Mouse (Mus musculus) yolk sac, embryonic 10.5 days (tissue): Measurements from ENCODE around the gene Dnah2.

Experiments used
- DNase-seq: peaks from one replicate; pipeline ENCODE4 v3.0.0-alpha.2; 2017; ENCODE audit warnings: low spot score

Gene Dnah2

DNA sequence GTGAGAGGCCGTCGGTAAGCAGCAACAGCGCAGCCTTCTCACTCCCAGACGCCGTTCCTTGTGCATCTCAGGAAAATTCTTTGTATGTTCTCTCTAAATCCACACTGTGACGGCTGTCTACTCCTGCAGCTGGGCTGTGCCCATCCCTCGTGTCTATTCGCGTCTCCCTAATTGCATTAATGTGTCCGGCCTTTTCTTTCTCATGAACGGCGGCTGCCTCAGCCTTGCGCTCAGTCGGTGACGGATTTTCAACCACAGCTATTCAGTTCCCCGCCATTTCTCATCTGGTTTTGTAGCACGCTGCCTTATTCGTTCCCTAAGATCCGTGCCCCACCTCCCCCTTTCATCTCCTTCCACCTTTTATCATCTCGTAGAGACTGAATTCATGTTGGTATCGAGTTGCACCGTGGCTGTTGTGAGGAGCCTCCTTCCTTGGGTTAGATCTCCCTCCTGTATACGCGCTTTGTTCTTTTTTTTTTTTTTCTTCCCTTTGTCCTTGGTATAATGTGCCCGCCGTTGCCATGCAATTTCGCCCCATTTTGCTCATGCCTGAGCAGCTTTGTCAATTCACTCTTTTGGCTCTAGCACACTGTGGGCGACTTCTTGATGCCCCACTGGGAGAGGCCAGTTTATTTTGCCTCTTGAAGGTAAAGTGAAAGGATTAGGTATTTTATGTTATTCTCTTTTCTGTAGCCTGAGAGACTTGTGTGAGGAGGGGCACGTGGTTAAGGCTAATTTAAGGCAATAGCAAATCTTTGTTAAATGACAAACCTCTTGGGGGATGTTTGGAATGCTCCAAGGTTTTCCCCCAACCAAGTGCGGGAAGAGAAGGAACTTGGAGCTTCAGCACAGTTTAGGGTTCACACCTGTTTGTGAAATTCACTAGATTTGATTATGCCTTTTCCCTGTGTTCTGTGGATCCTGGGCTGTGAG is 21.5 kb downstream of the Dnah2 start:
- peak; percentile 21 for DNase-seq

DNA sequence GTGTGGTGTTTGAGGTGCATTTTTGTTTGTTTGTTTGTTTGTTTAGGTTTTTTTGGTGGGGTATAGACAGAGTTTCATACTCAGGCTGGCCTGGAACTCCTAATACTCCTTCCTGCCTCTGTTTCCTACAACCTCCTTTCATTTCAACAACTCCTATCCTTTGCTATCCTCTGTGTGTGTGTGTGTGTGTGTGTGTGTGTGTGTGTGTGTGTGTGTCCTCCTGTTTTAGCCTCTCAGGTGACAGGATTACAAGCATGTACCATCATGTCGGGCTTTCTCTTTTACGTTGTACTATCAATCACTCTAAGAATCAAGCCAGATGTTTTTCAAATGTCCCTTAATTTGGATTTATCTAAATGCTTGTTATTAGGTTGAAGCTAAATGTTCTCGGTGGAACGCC is 22.3 kb downstream of the Dnah2 start:
- DNase-seq: no peak

DNA sequence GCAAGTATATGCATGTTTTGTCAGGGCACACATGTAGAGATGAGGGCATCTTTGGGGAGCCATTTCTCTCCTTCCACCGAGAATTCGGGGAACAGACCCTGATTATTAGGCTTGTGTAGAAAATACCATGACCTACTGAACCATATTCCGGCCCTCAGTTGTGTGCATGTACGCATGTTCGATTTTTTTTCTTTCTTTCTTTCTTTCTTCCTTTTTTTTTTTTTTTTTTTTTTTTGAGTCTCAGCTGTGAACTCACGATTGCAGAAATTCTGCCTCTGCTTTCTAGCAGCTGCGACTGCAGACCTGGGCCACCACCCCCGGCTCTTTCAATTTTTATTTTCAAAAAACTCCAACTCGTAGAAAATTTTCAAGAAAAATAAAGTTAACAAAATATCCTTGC is 23.2 kb downstream of the Dnah2 start:
- DNase-seq: no peak

DNA sequence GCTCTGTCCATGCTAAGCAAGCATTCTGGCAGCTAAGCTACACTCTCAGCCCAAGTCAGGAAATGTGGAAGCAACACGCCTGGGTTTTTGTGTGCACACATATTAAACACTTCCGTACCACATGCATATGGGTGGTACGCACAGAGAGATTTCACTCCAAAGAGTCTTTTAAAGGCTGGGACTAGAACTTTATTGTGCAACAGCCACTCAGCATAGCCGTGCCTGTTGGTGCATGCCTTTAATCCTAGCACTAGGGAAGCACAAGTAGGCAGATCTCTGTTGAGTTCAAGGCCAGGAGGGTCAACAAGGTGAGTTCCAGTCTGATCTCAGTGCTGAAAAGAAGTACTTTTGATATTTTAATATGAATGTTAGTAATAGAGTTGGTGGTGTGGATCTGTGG is 25.3 kb downstream of the Dnah2 start:
- no peak for DNase-seq

DNA sequence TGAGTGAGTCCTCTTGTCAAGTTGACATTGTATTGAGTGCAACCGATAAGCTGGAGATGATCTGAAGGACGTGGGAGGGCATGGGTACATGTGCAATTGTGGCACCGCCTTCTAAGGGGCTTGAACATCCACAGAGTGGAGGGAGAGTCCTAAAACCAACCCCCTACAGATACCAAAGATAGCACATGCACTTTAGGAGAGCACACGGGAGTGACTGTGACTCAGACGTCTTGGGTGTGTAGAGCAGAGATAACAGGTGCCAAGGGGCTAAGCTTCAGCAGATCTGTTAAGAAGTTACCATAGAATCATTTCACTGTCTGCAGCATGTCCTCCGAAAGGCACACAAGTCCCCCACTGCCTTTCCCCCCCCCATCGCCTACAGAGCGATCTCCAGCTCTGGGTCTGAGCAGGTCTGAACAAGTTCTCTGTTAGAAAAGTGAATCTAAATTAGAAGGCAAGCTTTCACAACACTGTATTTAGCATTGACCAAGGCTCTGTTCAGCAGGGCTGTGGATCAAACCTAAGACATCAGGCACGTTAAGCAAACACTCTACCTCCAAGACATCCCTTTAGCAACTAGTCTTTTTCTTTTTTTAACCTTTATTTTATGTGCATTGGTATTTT is 27.3 kb downstream of the Dnah2 start:
- no peak for DNase-seq

DNA sequence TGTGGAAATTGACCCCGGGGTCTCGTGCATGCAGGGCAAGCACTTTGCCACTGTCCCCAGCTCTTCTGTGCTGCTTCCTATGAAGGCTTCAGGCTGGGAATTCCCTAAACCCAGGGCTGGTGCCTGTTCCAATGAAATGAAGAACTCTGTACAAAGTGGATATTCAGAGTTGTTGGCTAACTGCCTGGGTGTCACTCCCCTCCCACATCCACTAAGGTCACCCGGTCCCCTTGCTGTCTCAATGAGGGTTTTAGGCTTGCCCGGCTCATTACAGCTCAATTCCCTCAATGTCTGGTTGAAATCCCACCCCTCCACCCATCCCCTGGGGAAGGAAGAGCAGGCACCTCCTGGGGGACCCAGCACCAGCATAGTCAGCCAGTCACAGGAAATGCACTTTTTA is 28.9 kb downstream of the Dnah2 start:
- no peak for DNase-seq

DNA sequence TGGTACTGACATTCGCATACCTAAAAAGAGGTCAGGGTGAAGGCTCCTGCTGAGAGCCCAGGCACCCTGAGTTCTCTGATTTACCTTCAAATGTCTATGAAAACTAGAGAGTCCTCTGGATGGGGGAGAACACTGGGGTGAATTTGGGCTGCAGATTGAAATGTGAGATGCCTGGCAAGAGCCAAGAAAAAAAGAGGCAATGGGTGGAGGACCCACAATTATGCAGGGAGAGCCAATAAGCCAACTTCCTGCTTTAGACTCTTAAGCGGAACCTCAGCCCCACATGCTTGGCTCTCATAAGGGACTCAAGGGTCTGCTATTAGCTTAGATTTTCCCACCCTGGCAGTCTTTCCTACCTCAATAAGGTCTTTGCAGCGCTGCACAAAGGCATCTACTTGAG is 32.2 kb downstream of the Dnah2 start:
- no peak for DNase-seq

DNA sequence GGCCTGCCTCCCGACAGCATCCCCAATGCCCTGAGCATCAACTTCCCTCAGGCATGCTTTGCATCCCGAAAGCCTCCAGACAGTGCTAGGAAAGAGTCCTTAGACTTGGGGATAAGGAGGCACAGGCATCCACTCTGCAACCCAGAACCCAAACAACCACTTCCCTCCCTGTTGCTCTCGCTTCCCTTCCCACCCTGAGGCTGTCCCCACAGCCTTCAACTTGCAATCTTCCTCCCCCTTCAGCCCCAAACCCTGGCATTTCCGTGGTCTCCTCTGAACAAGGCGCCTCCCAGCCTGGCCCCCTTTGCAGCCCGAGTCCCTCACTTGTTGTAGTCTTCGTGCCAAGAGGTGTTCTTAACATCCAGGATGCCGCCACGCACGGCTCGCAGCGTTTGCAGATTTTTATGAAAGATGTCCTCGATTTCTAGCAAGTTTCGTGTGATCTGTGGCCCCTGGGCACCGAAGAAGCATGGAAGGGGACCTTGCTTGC is 32.7 kb downstream of the Dnah2 start:
- no peak for DNase-seq

DNA sequence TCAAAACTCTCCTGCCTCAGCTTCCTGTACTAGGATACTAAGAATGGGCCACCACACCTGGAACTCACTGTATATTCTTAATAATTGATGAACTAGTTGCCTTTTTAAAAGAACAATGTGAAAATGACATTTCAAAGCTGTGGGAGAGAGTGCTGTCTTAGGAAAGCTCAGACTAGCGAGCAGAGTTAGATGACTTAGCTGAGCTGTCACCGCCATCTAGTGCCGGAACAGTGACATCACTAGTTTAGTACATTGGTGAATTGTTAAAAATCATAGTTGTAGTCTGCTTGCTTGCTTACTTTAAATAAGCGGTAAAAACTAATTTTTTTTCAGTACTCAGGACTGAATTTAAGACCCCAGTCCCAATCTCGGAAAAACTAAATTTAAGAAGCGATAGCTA is 35.1 kb downstream of the Dnah2 start:
- DNase-seq: peak; percentile 34

DNA sequence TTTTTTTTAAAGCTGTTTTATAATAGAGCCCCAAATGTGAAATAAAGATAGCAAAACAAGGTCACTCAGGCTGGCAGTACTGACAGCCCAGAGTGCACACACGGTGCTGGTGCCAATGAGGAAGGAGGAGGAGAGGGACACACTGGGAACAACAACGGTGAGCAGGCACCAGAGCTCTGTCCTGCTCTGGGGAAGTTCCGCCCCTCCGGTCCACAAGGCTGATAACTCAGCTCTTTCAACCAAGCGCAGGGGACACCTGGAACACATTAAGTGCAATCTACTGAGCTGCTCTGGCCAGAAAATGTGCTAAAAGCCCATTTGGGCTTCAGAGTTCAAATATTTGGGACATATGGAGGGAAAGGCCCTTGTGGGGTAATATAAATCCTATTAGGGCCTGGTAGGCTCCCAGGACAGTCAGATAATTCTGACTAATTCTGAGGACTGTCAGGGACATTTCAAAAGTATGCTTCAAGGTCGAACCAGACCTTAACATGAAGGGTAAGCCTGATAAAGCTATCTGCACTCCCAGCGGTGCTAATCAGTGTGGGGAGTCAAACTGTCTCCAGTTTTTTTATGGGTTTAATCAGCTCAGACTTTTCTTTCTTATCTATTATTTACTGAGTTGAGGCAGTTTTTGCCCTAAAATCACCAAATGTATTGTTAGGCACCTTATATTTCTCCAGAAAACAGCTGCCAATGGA is 38.0 kb downstream of the Dnah2 start:
- DNase-seq: peak; percentile 26

DNA sequence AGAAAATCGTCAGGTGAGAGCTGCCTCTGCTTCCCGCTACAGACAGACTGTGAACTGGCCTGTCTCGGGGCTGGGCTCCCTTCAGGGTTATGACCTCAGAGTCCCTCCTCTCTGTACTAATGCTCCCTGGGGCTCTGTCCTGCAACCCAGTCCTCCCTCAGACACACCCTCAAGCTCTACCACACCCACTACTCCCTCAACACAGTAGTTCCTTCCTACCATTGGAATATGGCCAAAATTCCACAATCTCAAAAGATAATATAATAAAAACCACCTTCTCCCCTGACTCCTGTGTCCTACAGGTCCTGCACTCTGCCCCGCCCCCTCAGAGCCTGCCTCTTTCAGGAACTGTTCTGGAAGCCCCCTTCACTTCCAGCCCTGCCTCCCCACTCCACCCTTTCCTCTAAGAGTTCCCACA is 45.0 kb downstream of the Dnah2 start:
- peak; percentile 47 for DNase-seq

DNA sequence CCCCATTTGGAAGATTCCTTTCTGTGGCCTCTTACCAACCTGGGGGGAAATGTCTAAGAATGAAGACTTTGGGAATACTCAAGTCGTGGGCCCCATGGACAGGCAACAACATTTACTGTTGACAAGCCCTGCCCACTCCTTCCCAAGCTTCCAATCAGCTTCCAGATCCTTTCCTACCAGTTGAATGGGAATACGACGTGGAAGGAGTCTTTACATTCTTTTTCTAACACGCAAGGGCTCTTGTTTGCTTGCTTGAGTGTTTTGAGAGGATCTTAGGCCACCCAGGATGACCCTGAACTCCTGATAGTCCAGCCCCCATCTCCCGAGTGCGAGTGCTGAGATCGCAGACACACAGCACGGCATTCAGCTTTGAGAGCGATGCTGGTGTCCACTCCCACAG is 47.4 kb downstream of the Dnah2 start:
- no peak for DNase-seq

DNA sequence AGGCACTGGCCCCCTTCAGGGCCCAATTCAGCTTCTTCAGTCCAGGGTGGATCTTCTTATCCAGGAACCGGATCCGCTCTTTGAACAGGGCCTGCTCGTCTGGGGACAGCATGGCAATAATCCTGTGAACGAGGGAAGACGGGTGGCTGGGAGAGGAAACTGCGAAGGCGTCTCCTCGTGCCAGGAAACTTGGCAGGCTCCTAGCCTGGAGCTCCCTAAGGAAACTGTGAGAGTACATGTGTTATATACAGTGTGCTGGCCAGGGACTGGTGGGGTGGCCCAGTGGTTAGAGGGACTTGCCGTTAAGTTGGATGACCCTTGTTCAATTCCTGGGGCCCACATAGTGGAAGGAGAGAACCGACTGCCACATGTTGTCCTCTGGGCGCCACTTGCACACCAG is 49.8 kb downstream of the Dnah2 start:
- no peak for DNase-seq

DNA sequence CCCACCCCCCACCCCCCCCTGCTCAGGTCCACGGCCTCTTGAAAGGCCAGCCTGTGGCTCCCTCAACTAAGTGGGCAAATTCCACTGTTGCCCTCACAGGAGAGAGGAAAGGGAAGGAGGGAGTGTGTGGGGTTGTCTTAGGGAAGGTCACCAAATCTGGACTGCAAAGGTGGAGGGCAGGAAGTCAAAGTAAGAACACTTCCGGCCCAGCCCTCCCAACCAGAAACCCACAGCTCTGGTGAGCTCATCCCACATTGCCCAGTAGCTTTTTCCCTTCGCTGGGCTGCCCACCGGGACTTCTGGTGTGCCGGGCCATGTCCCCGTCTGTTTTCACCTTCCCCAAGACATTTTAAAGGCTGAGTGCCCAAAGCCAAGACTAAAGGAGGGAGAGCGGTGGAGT is 57.2 kb downstream of the Dnah2 start:
- DNase-seq: no peak

DNA sequence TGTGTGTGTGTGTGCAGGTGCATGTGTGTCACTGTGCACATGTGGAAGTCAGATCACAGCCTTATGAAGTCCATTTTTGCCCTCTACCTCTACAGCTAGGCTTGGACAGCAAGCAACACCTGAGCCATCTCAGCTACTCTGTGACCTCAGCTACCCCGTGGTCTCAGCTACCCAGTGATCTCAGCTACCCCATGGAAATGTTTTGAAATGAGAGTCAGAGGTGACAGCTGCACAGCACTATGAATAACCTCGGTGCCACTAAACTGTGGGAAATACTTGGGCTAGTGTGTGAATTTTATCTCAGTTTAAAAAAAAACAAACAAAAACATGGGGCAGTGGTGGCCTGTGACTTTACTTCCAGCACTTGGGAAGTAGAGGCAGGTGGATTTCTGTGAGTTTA is 58.0 kb downstream of the Dnah2 start:
- no peak for DNase-seq

DNA sequence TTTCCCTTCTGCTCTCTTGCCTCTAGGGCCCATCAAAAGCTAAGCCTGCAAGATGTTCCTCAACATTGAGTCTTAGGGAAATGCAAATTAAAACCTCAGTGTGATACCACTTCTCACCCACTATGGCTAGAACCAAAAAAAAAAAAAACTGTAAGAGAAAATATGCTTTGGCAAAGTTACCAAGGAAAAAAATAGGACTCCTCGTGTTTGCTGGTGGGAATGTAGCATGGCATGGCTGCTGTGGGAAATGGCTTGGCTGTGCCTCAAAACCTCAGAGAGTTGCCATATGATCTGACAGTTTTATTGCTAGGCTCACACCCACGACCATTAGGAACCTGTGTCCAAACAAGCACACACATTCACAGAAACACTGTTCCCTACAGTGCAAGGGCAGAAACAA is 61.4 kb downstream of the Dnah2 start:
- no peak for DNase-seq

DNA sequence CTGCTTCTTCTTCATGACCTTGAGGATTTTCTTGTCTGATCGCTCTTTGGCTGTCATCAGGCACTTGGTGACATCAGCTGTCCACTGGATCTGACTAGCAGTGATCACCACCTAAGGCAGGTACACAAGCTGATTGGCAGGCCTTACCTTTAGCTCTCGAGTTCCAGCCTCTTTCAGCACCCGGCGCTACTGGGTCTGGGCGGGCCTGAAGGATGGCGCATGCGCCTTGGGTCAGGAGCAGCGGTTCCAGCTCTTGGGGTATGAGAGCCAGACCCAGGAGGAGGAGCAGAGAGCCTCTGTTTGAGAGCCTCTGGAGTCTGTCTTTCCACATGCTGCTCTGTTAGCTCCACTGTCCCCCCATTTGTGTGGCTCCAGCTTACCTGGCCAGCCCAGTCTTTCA is 71.3 kb downstream of the Dnah2 start:
- peak; percentile 24 for DNase-seq

DNA sequence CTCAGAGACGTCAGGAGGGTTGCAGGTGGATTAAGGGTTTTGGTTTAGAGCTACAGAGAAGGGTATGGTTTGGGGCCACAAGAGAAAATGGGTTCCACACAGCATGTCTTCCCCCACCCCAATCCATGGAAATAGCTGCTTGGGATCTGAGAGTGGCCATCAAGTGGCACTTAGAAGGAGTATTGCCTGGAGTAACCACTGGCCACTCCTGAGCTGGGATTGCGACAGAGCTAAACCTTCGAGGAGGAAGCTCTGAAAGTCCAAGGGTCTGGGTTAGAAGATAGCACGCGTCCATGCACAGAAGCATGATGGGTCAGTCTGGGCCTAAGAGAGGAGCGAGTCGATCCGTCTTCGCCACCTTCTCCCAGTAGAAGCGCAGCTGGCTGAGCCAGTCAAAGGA is 72.1 kb downstream of the Dnah2 start:
- DNase-seq: peak; percentile 56

DNA sequence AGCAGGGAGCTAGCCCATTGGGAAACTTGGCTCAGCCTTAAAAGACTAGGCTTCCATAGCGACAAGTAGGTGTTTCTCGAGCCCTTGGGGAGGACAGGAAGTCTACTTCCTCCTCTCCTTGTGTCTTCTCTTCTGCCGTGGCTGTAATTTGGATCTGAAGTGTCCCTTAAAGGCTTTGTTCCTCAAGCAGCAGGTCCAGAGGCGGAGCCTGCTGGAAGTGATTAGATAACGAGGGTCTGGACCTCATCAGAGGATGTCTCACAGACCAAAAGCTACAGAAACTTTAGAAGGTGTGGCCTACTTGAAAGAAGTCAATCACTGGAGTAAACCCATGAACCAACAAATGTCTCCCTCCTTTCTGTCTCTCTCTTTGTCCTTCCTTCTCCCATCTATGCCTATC is 74.2 kb downstream of the Dnah2 start:
- peak; percentile 20 for DNase-seq

DNA sequence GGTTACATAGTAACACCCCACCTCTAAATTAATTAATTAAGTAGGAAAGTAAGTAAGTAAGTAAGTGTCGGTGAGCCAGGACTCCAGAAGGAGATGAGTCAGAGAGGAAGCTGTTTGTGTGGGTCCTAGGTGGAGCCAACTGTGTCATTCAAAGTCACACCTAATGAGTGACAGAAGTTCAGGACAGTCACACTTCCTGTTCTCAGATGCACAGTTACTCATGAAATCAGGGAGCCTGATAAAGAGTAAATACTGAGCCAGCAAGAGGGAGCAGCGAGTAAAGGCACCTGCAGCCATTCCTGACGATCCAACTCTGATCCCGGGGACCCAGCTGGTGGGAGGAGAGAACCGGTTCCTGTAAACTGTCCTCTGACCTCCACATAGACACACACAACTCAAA is 76.2 kb downstream of the Dnah2 start:
- peak; percentile 85 for DNase-seq

DNA sequence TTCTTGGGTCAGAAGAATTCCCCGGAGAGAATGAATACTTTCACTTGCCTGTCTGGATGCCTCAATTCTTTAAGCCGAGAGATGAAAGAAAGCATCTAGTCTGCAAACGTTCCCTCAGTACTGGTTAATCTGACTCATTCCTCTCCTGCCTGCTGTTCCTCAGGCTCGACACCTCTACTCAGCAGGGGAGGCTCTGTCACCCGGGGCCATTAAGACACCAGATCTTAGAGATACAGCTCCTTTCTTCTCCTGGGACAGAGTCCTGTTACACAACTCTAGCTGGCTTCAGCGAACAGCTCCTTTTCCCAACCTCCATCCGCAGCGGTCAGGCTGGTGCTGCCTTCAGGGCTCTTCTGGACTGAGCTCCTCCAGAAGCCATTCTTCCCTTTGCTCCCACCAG is 77.4 kb downstream of the Dnah2 start:
- DNase-seq: peak; percentile 73

DNA sequence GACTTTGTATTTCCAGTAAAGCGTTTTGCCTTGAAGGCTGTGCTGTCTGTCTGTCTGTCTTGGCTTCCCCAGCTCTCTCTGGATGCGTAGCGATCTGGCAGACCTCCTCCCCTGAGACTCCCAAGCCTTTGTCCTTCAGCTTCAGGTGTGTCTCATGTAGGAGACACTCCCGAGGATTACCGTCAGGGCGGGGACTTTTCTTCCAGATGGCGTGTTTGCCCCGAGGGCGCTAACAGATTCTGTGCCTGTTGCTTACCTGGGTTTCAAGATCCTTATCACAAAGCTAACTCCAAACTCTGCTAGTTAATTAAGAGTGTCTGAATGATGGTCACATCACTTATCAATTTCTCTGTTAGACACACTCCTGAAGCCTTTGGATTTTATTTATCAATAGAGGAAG is 79.6 kb downstream of the Dnah2 start:
- no peak for DNase-seq

DNA sequence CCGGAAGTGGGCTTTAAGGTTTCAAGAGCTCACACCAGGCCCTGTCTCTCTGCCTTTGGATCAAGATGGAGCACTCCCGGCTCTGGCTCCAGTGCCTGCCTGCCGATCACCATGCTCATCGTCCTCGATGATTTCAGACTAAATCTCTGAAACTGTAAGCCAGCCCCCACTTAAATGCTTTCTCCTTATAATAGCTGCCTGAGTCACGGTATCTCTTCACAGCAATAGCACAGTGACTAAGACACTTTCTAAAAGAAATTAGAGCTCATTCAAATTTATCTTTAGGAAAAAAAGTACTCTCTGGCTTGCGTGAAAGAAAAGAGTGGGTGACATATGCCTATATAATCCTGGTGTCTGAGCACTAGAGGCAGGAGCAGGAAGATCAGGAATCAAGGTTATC is 84.9 kb downstream of the Dnah2 start:
- DNase-seq: no peak
